Mouse (Mus musculus): ENCODE measurements around the gene Vkorc1. TPM values are rescaled to one million over a fixed set of nuclear protein-coding genes. Genes with fewer than 3 reads are reported as not detected.
A peak's percentile ranks its signal among the peaks of the same experiment; 100 is the strongest.
"Not testable (repeated sequence)": the region's sequence is repeated elsewhere in the genome, so short reads cannot be mapped to it uniquely, and the experiment has no call there.

Vkorc1 gene
- polyA plus RNA-seq (2014; fragmentation: Nextera tagmentation; extraction: Ambion mirVana): 125 and 156 TPM in 2 replicates

DNA sequence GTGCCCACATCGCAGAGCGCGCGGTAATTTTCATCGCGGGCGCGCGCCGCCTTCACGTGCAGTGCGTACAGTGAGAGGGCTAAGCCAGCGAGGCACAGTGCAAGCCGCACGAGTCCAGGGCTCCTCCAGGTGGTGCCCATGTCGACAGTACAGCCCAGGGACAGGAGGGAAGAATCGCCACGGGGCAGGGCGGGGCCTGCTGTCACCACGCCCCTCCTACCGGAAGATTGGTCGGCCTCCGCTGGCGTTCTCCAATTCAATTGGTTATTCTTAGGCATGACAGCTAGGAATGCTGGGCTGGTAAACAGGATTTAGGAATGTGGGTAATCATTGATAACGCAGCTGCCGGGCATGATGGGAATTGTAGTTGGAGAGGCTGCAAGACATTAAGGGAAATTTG lies at the start of gene Vkorc1, which contains the start of gene Gm21974:
Vkorc1 (minus strand) TSS at position 176 of the 400 bp plus-strand sequence.
Gm21974 (minus strand) TSS at position 13 of the 400 bp plus-strand sequence.
- peak; percentile 97 for ATAC-seq (ENCODE audit: low FRiP score, low TSS enrichment)
- peak within 1 kb of the TSS; percentile 72 for H3K9ac ChIP-seq (ENCODE audit: low read depth, low read length)
- under 1% methylated on average over 26 of the region's 26 CpGs for WGBS
- peak within 1 kb of the TSS; percentile 88 for H3K4me2 ChIP-seq (replicated peaks; ENCODE audit: low read depth, low read length)
- peaks cover 16% of the 10 kb centered on the region; the same call in 1 of the 2 replicates for H3K36me3 ChIP-seq (ENCODE audit: control insufficient read depth, insufficient read depth, low read length)
- H3K27ac ChIP-seq (ENCODE audit: low read depth, low read length): peak within 1 kb of the TSS; percentile 71
- peaks cover 7% of the 10 kb centered on the region; the same call in 1 of the 2 replicates for H3K4me1 ChIP-seq (ENCODE audit: control insufficient read depth, insufficient read depth, low read length)
- H3K4me3 ChIP-seq (ENCODE audit: low read length): peak within 1 kb of the TSS; percentile 70
- no peaks in the 10 kb centered on the region for H3K27me3 ChIP-seq (ENCODE audit: control insufficient read depth, insufficient read depth, low read length)
- H3K9me3 ChIP-seq (ENCODE audit: control insufficient read depth, low read length): no peaks in the 10 kb centered on the region

DNA sequence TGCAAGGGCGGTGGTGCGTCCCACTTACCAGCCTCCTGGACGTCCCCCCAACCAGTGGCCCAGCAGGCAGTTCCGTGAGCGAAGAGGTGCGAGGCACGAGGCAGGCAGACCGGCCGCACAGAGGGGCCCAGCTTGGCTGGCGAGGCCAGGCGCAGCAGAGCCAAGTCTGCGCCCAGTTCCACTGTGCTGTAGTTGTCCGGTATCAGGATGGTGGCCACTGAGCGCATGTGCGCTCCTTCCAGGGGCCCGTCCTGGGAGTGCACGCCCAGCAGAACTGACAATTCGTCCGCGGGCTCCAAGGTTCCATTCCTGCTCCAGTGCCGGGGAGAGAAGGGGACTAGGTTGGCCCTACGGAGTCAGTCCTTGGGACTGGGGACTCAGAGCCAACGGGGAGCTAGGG lies 49.2 kb upstream of the Vkorc1 start:
- H3K27me3 ChIP-seq (ENCODE audit: control insufficient read depth, insufficient read depth, low read length): peaks cover 23% of the 10 kb centered on the region; the same call in 1 of the 2 replicates
- H3K9ac ChIP-seq (ENCODE audit: low read depth, low read length): peak overlapping the region; percentile 31; the same call in 1 of the 2 replicates
- no peak overlapping the region for H3K4me3 ChIP-seq (ENCODE audit: low read length)
- 0 out of 2 replicates have a peak, but pooled peaks have one; percentile 46 for ATAC-seq (ENCODE audit: low FRiP score, low TSS enrichment)
- no peak overlapping the region for H3K27ac ChIP-seq (ENCODE audit: low read depth, low read length)
- peak overlapping the region; percentile 24; the same call in 1 of the 2 replicates for H3K4me2 ChIP-seq (replicated peaks; ENCODE audit: low read depth, low read length)
- H3K36me3 ChIP-seq (ENCODE audit: control insufficient read depth, insufficient read depth, low read length): no peaks in the 10 kb centered on the region
- peaks cover 5% of the 10 kb centered on the region; the same call in 1 of the 2 replicates for H3K4me1 ChIP-seq (ENCODE audit: control insufficient read depth, insufficient read depth, low read length)
- WGBS: 8% methylated on average over 23 of the region's 23 CpGs
- H3K9me3 ChIP-seq (ENCODE audit: control insufficient read depth, low read length): no peaks in the 10 kb centered on the region

DNA sequence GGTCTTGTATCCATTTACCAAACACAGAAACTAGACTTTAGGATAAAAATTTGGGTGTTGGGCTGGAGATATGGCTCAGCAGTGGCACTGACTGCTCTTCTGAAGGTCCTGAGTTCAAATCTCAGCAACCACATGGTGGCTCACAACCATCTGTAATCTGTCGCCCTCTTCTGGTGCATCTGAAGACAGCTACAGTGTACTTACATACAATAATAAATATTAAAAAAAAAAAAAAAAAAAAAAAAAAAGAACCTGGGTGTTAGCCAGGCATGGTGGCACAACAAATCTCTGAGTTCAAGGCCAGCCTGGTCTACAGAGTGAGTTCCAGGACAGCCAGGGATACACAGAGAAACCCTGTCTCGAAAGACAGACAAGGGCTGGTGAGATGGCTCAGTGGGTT lies 46.7 kb upstream of the Vkorc1 start:
- ATAC-seq (ENCODE audit: low FRiP score, low TSS enrichment); H3K36me3 ChIP-seq (ENCODE audit: control insufficient read depth, insufficient read depth, low read length); H3K27ac ChIP-seq (ENCODE audit: low read depth, low read length); H3K4me1 ChIP-seq (ENCODE audit: control insufficient read depth, insufficient read depth, low read length); H3K4me2 ChIP-seq (replicated peaks; ENCODE audit: low read depth, low read length); H3K9ac ChIP-seq (ENCODE audit: low read depth, low read length); H3K4me3 ChIP-seq (ENCODE audit: low read length); H3K9me3 ChIP-seq (ENCODE audit: control insufficient read depth, low read length): not testable (repeated sequence)
- peaks cover 23% of the 10 kb centered on the region; the same call in 1 of the 2 replicates for H3K27me3 ChIP-seq (ENCODE audit: control insufficient read depth, insufficient read depth, low read length)
- WGBS: 57% methylated on average over 2 of the region's 2 CpGs

DNA sequence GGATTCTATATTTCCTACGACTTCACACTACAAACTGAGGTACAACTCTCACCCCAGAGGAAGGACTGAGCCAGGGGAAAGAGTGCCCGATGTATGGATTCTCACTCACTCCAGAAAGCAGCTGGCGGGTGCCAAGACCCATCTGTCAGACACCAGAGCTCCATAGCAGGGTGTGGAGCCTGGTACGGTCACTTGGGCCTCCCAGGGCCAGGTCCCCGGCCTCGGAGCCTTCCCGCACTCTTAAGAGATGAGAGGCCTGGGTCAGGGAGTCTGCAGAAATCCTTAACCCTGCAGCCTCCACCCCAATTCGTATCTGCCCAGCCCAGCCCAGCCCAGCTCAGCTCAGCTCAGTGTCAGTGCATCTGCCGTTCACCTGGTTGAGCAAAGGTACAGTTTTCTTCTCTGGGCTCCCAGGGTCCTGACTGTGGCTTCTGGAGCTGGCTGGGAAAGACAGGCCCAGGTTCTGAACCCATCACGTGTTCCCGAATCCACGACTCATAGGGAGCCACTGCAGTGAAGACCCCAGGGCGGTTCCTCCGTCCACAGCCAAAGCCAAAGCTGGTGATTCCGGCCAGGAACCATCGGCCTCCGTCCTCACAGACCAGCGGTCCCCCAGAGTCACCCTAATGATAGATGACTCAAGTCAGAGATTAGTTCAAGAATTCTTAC lies 40.9 kb upstream of the Vkorc1 start:
- H3K36me3 ChIP-seq (ENCODE audit: control insufficient read depth, insufficient read depth, low read length): no peaks in the 10 kb centered on the region
- no peaks in the 10 kb centered on the region for H3K27me3 ChIP-seq (ENCODE audit: control insufficient read depth, insufficient read depth, low read length)
- 55% methylated on average over 18 of the region's 18 CpGs for WGBS
- H3K4me2 ChIP-seq (replicated peaks; ENCODE audit: low read depth, low read length): peak overlapping the region; percentile 99
- peak overlapping the region; percentile 76 for H3K9ac ChIP-seq (ENCODE audit: low read depth, low read length)
- H3K4me1 ChIP-seq (ENCODE audit: control insufficient read depth, insufficient read depth, low read length): peaks cover 26% of the 10 kb centered on the region
- no peak overlapping the region; the same call in 1 of the 2 replicates for H3K27ac ChIP-seq (ENCODE audit: low read depth, low read length)
- H3K4me3 ChIP-seq (ENCODE audit: low read length): peak overlapping the region; percentile 71
- no peaks in the 10 kb centered on the region for H3K9me3 ChIP-seq (ENCODE audit: control insufficient read depth, low read length)
- ATAC-seq (ENCODE audit: low FRiP score, low TSS enrichment): no peak

DNA sequence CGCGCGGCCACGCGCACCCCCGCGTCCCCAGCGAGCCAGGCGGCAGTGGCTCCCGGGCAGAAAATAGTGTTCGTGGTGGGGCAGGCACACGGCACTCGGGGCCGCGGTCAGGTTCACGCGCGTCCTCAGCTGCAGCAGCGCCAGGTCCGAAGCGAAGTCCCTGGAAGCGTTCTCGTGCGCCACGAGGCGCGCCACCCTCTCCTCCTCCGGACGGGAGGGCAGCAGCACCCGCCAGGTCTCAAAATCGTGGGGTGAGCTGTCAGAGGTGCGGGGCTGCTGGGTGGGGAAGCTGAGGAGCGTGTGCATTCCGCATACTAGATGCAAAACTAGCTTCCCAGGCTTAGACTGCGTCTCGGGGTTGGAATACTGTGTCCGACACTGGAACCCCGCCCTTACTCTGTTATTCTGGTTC lies 40.3 kb upstream of the Vkorc1 start:
- Histone ChIP-seq H3K4me2 (replicated peaks; ENCODE audit: low read depth, low read length) (peak overlapping the region; percentile 99), H3K4me1 (ENCODE audit: control insufficient read depth, insufficient read depth, low read length) (peaks cover 29% of the 10 kb centered on the region), H3K9ac (ENCODE audit: low read depth, low read length) (peak overlapping the region; percentile 76), H3K9me3 (ENCODE audit: control insufficient read depth, low read length) (no peaks in the 10 kb centered on the region), H3K36me3 (ENCODE audit: control insufficient read depth, insufficient read depth, low read length) (no peaks in the 10 kb centered on the region), H3K4me3 (ENCODE audit: low read length) (peak overlapping the region; percentile 71), H3K27ac (ENCODE audit: low read depth, low read length) (no peak overlapping the region; the same call in 1 of the 2 replicates), H3K27me3 (ENCODE audit: control insufficient read depth, insufficient read depth, low read length) (no peaks in the 10 kb centered on the region)
- peak; percentile 32 for ATAC-seq (ENCODE audit: low FRiP score, low TSS enrichment)
- WGBS: under 1% methylated on average over 38 of the region's 38 CpGs

DNA sequence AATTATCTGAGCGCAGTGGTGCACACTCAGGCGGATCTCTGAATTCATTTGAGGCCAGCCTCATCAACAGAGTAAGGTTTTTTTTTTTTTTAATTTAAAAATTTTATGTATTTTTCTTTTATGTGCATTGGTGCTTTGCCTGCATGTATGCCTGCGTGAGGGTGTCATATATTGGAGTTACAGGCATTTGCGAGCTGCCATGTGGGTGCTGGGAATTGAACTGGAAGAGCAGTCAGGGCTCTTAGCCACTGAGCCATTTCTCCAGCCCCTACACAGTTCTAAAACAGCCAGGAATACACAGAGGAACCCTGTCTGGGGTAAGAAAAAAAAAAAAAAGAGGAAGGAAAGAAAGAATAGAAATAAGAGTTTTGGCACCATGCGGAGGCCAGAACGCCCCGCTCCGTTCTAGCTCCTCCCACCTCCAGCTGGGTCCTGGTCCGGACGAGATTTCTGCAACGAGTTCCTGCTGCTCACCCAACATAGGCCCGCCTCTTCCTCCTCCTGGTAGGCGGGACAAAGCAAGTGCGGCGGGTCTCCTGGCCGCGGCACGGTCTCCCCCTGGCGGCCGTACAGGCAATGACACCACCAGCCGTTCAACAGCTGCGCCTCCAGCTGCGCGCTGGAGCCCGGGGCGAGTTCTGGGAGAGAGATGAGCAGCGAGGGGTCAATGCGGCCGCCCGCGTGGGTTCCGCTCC lies 39.8 kb upstream of the Vkorc1 start:
- peak overlapping the region; percentile 76 for H3K9ac ChIP-seq (ENCODE audit: low read depth, low read length)

DNA sequence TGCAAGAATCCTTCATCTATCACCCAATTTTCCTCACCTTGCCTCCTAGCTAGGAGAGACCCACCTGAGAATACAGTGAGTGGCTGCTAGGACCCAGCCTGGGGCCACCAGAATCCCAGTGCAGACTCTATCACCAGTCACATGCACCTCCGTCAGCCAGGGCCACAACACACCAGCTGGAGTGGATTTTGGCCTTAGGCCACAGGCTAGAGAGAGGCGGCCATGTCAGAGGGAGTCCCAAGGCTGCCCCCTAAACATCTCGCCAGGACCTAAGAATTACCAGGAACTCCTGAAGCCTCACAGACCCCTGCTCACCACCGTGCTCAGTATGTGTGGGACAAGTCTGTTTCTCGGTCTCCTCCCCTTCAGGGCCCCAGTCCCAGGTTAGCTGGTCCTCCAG lies 38.7 kb upstream of the Vkorc1 start:
- H3K4me1 ChIP-seq (ENCODE audit: control insufficient read depth, insufficient read depth, low read length): peaks cover 29% of the 10 kb centered on the region
- no peak overlapping the region for H3K27ac ChIP-seq (ENCODE audit: low read depth, low read length)
- 94% methylated on average over 5 of the region's 5 CpGs for WGBS
- no peaks in the 10 kb centered on the region for H3K36me3 ChIP-seq (ENCODE audit: control insufficient read depth, insufficient read depth, low read length)
- H3K27me3 ChIP-seq (ENCODE audit: control insufficient read depth, insufficient read depth, low read length): no peaks in the 10 kb centered on the region
- H3K4me3 ChIP-seq (ENCODE audit: low read length): no peak overlapping the region
- no peak for ATAC-seq (ENCODE audit: low FRiP score, low TSS enrichment)
- no peaks in the 10 kb centered on the region for H3K9me3 ChIP-seq (ENCODE audit: control insufficient read depth, low read length)
- no peak overlapping the region for H3K4me2 ChIP-seq (replicated peaks; ENCODE audit: low read depth, low read length)
- H3K9ac ChIP-seq (ENCODE audit: low read depth, low read length): no peak overlapping the region

More for the DNA sequence above, 39.8 kb upstream of the Vkorc1 start:
- peak overlapping the region; percentile 99 for H3K4me2 ChIP-seq (replicated peaks; ENCODE audit: low read depth, low read length)
- 8% methylated on average over 31 of the region's 32 CpGs for WGBS
- H3K36me3 ChIP-seq (ENCODE audit: control insufficient read depth, insufficient read depth, low read length): no peaks in the 10 kb centered on the region
- peak; percentile 94 for ATAC-seq (ENCODE audit: low FRiP score, low TSS enrichment)
- H3K4me3 ChIP-seq (ENCODE audit: low read length): peak overlapping the region; percentile 71
- H3K27me3 ChIP-seq (ENCODE audit: control insufficient read depth, insufficient read depth, low read length): no peaks in the 10 kb centered on the region
- H3K9me3 ChIP-seq (ENCODE audit: control insufficient read depth, low read length): no peaks in the 10 kb centered on the region
- H3K4me1 ChIP-seq (ENCODE audit: control insufficient read depth, insufficient read depth, low read length): peaks cover 29% of the 10 kb centered on the region
- H3K27ac ChIP-seq (ENCODE audit: low read depth, low read length): peak overlapping the region; percentile 47; the same call in 1 of the 2 replicates

DNA sequence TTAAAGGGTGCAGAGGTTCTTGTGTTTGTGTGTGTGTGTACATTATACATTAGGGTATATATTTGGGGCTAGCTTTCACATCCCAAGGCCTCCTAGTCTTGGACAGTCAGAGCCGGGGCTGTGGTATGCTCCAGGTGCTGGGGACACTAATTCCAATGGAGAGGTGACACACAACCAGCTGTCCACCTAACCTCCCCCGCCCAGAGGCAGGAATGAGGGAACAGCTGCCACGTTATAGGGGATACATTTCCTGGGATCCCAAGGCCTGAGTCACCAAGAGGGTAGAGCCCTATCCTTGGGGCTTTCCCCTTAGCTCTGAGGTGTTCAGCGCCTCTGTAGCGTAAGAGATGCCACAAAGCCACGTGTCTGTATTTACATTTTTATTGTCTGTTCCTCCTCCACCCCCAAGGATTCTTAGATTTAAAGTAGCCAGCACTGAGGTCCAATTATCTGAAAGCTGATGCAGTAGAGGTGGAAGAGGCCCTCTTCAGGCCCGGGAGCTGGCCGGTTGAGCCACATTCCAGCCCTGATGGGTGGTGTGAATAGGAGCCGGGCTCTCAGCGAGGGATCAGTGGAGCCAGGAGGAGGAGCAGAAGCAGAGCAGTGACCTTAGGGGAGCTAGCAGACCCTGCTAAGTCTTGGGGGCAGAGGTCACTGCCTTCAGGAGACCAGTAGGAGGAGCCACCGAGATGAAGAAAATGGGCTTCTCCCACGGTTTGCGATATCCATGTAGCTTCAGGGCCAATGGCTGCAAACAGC lies 37.0 kb upstream of the Vkorc1 start:
- no peak for ATAC-seq (ENCODE audit: low FRiP score, low TSS enrichment)
- H3K9ac ChIP-seq (ENCODE audit: low read depth, low read length): no peak overlapping the region
- no peaks in the 10 kb centered on the region for H3K9me3 ChIP-seq (ENCODE audit: control insufficient read depth, low read length)
- H3K27me3 ChIP-seq (ENCODE audit: control insufficient read depth, insufficient read depth, low read length): no peaks in the 10 kb centered on the region
- no peak overlapping the region for H3K4me2 ChIP-seq (replicated peaks; ENCODE audit: low read depth, low read length)
- H3K36me3 ChIP-seq (ENCODE audit: control insufficient read depth, insufficient read depth, low read length): no peaks in the 10 kb centered on the region
- H3K4me3 ChIP-seq (ENCODE audit: low read length): no peak overlapping the region
- peaks cover 32% of the 10 kb centered on the region for H3K4me1 ChIP-seq (ENCODE audit: control insufficient read depth, insufficient read depth, low read length)
- peak overlapping the region; percentile 73 for H3K27ac ChIP-seq (ENCODE audit: low read depth, low read length)
- WGBS: 17% methylated on average over 13 of the region's 13 CpGs

All from kidney, embryonic 14.5 days (tissue).